Mouse (Mus musculus) neural tube, embryonic 11.5 days (tissue): ENCODE data around the gene Olfr786. TPM values are rescaled to one million over a fixed set of nuclear protein-coding genes. Genes with fewer than 3 reads are reported as not detected.

Source experiments
- polyA plus RNA-seq: library from polyadenylated mRNA; unstranded; fragments of >200 nt; fragmentation: Nextera tagmentation; extraction: Ambion mirVana; gene quantifications from 2 replicates; pipeline ENCODE4 v1.2.1, GENCODE M21; 2014

The Olfr786 gene
- polyA plus RNA-seq, 1 experiment from 2014 or later: not detected

Other genes starting within 250 kb of the Olfr786 start
- not detected in 2 replicates for gene Olfr772, start 249.4 kb upstream of the Olfr786 start, polyA plus RNA-seq
- not detected in 2 replicates for gene Olfr773, start 239.9 kb upstream of the Olfr786 start, polyA plus RNA-seq
- not detected in 2 replicates for gene Olfr774, start 191.1 kb upstream of the Olfr786 start, polyA plus RNA-seq
- not detected in 2 replicates for gene Olfr775, start 178.9 kb upstream of the Olfr786 start, polyA plus RNA-seq
- not detected in 2 replicates for gene Olfr776, start 168.2 kb upstream of the Olfr786 start, polyA plus RNA-seq
- gene Olfr777, start 155.8 kb upstream of the Olfr786 start, polyA plus RNA-seq: not detected in 2 replicates
- gene Olfr780, start 109.2 kb upstream of the Olfr786 start, polyA plus RNA-seq: not detected in 2 replicates
- gene Olfr781, start 98.5 kb upstream of the Olfr786 start, polyA plus RNA-seq: not detected in 2 replicates
- not detected in 2 replicates for gene Olfr782, start 78.5 kb upstream of the Olfr786 start, polyA plus RNA-seq
- 0.15 TPM in 1 of 2 replicates, not detected in the other for gene Olfr784, start 43.2 kb upstream of the Olfr786 start, polyA plus RNA-seq
- gene Olfr785, start 21.9 kb upstream of the Olfr786 start, polyA plus RNA-seq: not detected in 2 replicates
- not detected in 2 replicates for gene Olfr787, start 34.6 kb downstream of the Olfr786 start, polyA plus RNA-seq
- not detected in 2 replicates for gene Olfr788, start 43.7 kb downstream of the Olfr786 start, polyA plus RNA-seq
- not detected in 2 replicates for gene Olfr789, start 57.4 kb downstream of the Olfr786 start, polyA plus RNA-seq
- not detected in 2 replicates for gene Olfr790, start 71.2 kb downstream of the Olfr786 start, polyA plus RNA-seq
- gene Olfr791, start 94.5 kb downstream of the Olfr786 start, polyA plus RNA-seq: not detected in 2 replicates
- not detected in 2 replicates for gene Olfr792, start 111.9 kb downstream of the Olfr786 start, polyA plus RNA-seq
- gene Olfr794, start 140.3 kb downstream of the Olfr786 start, polyA plus RNA-seq: not detected in 2 replicates
- gene Olfr796, start 185.3 kb downstream of the Olfr786 start, polyA plus RNA-seq: 0.07 TPM in 1 of 2 replicates, not detected in the other
- gene Olfr798, start 200.6 kb downstream of the Olfr786 start, polyA plus RNA-seq: not detected in 2 replicates
- gene Olfr799, start 210.2 kb downstream of the Olfr786 start, polyA plus RNA-seq: not detected in 2 replicates
- not detected in 2 replicates for gene Olfr800, start 230.4 kb downstream of the Olfr786 start, polyA plus RNA-seq
- gene Olfr801, start 246.6 kb downstream of the Olfr786 start, polyA plus RNA-seq: not detected in 2 replicates